Mouse (Mus musculus) kidney, adult 2 months (tissue): Measurements from ENCODE around the gene Pla2g4d.

Experiments
- CTCF ChIP-seq: fragments of 200-500 bp; conservative IDR thresholded peaks from 2 replicates; pipeline ENCODE4 v1.5.1; 2011; ENCODE audit warnings: low read depth, mild to moderate bottlenecking, control low read depth, low read length, moderate library complexity, mixed read lengths; ENCODE audit not compliant: insufficient read depth, insufficient read length
- POLR2A ChIP-seq: fragments of 200-500 bp; IDR thresholded peaks from one replicate; pipeline ENCODE4 v1.6.1; 2011; ENCODE audit warnings: low read depth, low read length, control low read depth

DNA sequence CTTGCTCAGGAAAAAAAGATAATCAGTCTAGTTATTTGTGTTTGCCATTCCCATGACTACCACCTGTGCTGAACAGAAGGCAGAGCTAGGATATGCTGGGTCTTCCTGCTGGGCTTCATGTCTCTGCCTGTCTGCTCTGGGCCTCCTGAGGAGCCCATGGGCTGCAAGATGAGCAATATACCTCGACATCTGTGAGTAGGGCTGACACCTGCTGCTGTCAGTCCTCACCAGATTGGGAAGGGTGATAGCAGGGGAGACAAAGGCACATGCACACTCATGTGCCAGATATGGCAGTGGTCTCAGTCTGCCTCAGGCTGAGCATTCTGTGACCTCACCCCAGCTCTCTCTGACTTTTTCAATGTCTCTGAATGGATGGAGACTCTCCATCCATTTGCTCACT is 26.1 kb downstream of the Pla2g4d start:
- TF ChIP-seq CTCF (no peak), POLR2A (no peak)
